Mouse (Mus musculus) testis, adult 2 months (tissue): ENCODE data around the gene Col4a3. TPM values are rescaled to one million over a fixed set of nuclear protein-coding genes. Genes with fewer than 3 reads are reported as not detected.

ENCODE experiments used
- H3K27ac ChIP-seq: fragments of 200-500 bp; 2 replicates; pipeline ENCODE4 v1.5.1; 2012; ENCODE audit warnings: low read depth, low read length; ENCODE audit not compliant: control insufficient read depth, insufficient read depth
- H3K27me3 ChIP-seq: fragments of 200-500 bp; 2 replicates; pipeline ENCODE4 v1.6.1; 2012; ENCODE audit warnings: mild to moderate bottlenecking, low read length, moderate library complexity; ENCODE audit not compliant: control insufficient read depth, insufficient read depth
- H3K36me3 ChIP-seq: fragments of 200-500 bp; 2 replicates; pipeline ENCODE4 v1.6.1; 2012; ENCODE audit warnings: mild to moderate bottlenecking, low read length; ENCODE audit not compliant: control insufficient read depth, insufficient read depth
- H3K4me1 ChIP-seq: fragments of 200-500 bp; 2 replicates; pipeline ENCODE4 v1.6.1; 2012; ENCODE audit warnings: low read length; ENCODE audit not compliant: control insufficient read depth, insufficient read depth
- H3K4me3 ChIP-seq: fragments of 200-500 bp; 2 replicates; pipeline ENCODE4 v1.5.1; 2012; ENCODE audit warnings: low read depth, mild to moderate bottlenecking, low read length, moderate library complexity, mixed read lengths; ENCODE audit not compliant: control insufficient read depth
- CTCF ChIP-seq: fragments of 200-500 bp; IDR thresholded peaks from 2 replicates; pipeline ENCODE4 v1.5.1; 2012; ENCODE audit warnings: low read depth, mild to moderate bottlenecking, inconsistent platforms, low read length, moderate library complexity; ENCODE audit not compliant: control insufficient read depth, insufficient read depth, insufficient replicate concordance
- POLR2A ChIP-seq: fragments of 200-500 bp; IDR thresholded peaks from 2 replicates; pipeline ENCODE4 v1.6.1; 2012; ENCODE audit warnings: low read depth, mild to moderate bottlenecking, inconsistent platforms, low read length, moderate library complexity; ENCODE audit not compliant: control insufficient read depth
- polyA plus RNA-seq: library from polyadenylated mRNA; depleted of rRNA; stranded (reverse); fragments of >200 nt; gene quantifications from 2 replicates; pipeline ENCODE4 v1.2.3, GENCODE M21; 2012

The Col4a3 gene
- polyA plus RNA-seq, 1 experiment: 7.9 TPM

GRCm38 (mm10) chr1:82577915-82578314 is 8.8 kb upstream of the Col4a3 start:
- no peak overlapping the region for H3K4me3 ChIP-seq
- H3K27ac ChIP-seq: no peak overlapping the region
- H3K27me3 ChIP-seq: no peaks in the 10 kb centered on the region
- H3K4me1 ChIP-seq: no peaks in the 10 kb centered on the region
- H3K36me3 ChIP-seq: no peaks in the 10 kb centered on the region
- TF ChIP-seq POLR2A (no peak), CTCF (no peak)

GRCm38 (mm10) chr1:82578320-82578719 is 8.4 kb upstream of the Col4a3 start:
- TF ChIP-seq POLR2A (no peak), CTCF (no peak)
- Histone ChIP-seq H3K27ac (no peak overlapping the region), H3K4me3 (no peak overlapping the region), H3K27me3 (no peaks in the 10 kb centered on the region), H3K4me1 (no peaks in the 10 kb centered on the region), H3K36me3 (no peaks in the 10 kb centered on the region)

- Histone ChIP-seq H3K4me3 (peak overlapping the region; percentile 69), H3K27me3 (no peaks in the 10 kb centered on the region), H3K36me3 (no peaks in the 10 kb centered on the region), H3K4me1 (peaks cover 7% of the 10 kb centered on the region; the same call in 1 of the 2 replicates), H3K27ac (peak overlapping the region; percentile 59; the same call in 1 of the 2 replicates)
- no peak for TF ChIP-seq CTCF
- TF ChIP-seq POLR2A: no peak
These were observed 740 bp upstream of the Col4a3 start for GRCm38 (mm10) chr1:82585981-82586380.

- H3K27me3 ChIP-seq: no peaks in the 10 kb centered on the region
- H3K36me3 ChIP-seq: no peaks in the 10 kb centered on the region
- peaks cover 7% of the 10 kb centered on the region; the same call in 1 of the 2 replicates for H3K4me1 ChIP-seq
- H3K27ac ChIP-seq: no peak overlapping the region
- TF ChIP-seq POLR2A (no peak), CTCF (no peak)
- no peak overlapping the region for H3K4me3 ChIP-seq
These were observed 3.5 kb downstream of the Col4a3 start for GRCm38 (mm10) chr1:82590266-82590665.

- TF ChIP-seq POLR2A: no peak
- no peak for TF ChIP-seq CTCF
- H3K27ac ChIP-seq: 0 out of 2 replicates have a peak overlapping the region, but pooled peaks have one; percentile 36
- H3K4me3 ChIP-seq: no peak overlapping the region
- H3K36me3 ChIP-seq: no peaks in the 10 kb centered on the region
- no peaks in the 10 kb centered on the region for H3K27me3 ChIP-seq
- H3K4me1 ChIP-seq: no peaks in the 10 kb centered on the region
These were observed 10.3 kb downstream of the Col4a3 start for GRCm38 (mm10) chr1:82596864-82597596.

- TF ChIP-seq CTCF (no peak), POLR2A (no peak)
- Histone ChIP-seq H3K36me3 (no peaks in the 10 kb centered on the region), H3K4me3 (no peak overlapping the region), H3K4me1 (no peaks in the 10 kb centered on the region), H3K27ac (no peak overlapping the region), H3K27me3 (no peaks in the 10 kb centered on the region)
These were observed 16.7 kb downstream of the Col4a3 start for GRCm38 (mm10) chr1:82603198-82603950.

- H3K36me3 ChIP-seq: no peaks in the 10 kb centered on the region
These were observed 18.6 kb downstream of the Col4a3 start for GRCm38 (mm10) chr1:82605347-82605746.

More at GRCm38 (mm10) chr1:82605347-82605746, 18.6 kb downstream of the Col4a3 start:
- no peak overlapping the region for H3K4me3 ChIP-seq
- no peak for TF ChIP-seq POLR2A
- no peak for TF ChIP-seq CTCF
- H3K27ac ChIP-seq: no peak overlapping the region; the same call in 1 of the 2 replicates
- no peaks in the 10 kb centered on the region for H3K4me1 ChIP-seq
- H3K27me3 ChIP-seq: no peaks in the 10 kb centered on the region
